Mouse (Mus musculus): Measurements from ENCODE around the gene Tmigd3.

Gene Tmigd3

GRCm38 (mm10) chr3:105876022-105876421, 5.3 kb downstream of the Tmigd3 start:
- no peak for DNase-seq (ENCODE audit: inconsistent ontology term)

- no peak for DNase-seq (ENCODE audit: inconsistent ontology term)
Measured at GRCm38 (mm10) chr3:105877252-105877803, 6.6 kb downstream of the Tmigd3 start.

- DNase-seq (ENCODE audit: inconsistent ontology term), result no peak
Measured at GRCm38 (mm10) chr3:105877919-105878318, 7.2 kb downstream of the Tmigd3 start.

- no peak for DNase-seq (ENCODE audit: inconsistent ontology term)
Measured at GRCm38 (mm10) chr3:105878751-105879150, 8.0 kb downstream of the Tmigd3 start.

DNA sequence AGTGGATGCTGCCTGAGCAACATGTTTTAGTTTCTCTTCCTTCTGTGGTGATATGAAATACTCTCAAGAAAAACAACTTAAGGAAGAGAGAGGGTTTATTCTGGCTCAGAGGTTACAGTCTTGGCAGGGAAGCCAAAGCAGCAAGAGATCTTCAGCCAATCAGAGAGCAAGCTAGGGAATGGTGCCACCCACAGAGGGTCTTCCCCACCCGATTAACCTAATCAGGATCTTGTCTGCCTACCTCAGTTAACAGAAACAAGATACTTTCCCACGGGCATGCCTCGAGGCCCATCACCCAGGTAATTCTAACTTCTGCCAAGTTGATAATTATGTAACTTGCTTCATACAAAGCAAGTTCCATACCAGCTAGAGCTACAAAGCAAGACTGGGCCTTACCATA, 9.7 kb downstream of the Tmigd3 start:
- no peak for DNase-seq (ENCODE audit: inconsistent ontology term)

DNA sequence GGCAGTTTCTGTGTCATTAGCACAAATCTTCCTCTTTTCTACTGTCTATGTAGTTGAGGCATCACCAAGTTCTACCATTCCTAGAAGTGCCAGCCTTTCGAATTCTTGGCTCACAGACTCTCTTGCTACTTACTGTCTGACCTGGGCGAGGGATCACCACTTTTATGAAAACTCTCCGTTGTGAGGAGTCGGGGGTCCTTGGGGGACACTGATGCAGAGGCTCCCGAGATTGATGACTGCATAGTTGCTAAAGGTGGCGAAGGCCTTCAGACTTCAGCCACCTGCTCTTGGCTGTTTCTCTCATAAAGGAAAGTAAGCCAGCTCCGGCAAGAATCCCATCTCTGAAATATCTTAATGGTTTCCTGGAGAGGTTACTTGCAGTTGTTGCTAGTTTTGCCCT, 11.4 kb downstream of the Tmigd3 start:
- DNase-seq (ENCODE audit: inconsistent ontology term), result no peak

GRCm38 (mm10) chr3:105883111-105883510, 12.4 kb downstream of the Tmigd3 start:
- no peak for DNase-seq (ENCODE audit: inconsistent ontology term)

GRCm38 (mm10) chr3:105888961-105889360, 18.3 kb downstream of the Tmigd3 start:
- DNase-seq (ENCODE audit: inconsistent ontology term), result no peak

GRCm38 (mm10) chr3:105890220-105890619, 19.5 kb downstream of the Tmigd3 start:
- no peak for DNase-seq (ENCODE audit: inconsistent ontology term)

- DNase-seq (ENCODE audit: inconsistent ontology term), result no peak
Measured at GRCm38 (mm10) chr3:105891141-105891540, 20.4 kb downstream of the Tmigd3 start.

GRCm38 (mm10) chr3:105891760-105892571, 21.3 kb downstream of the Tmigd3 start:
- no peak for DNase-seq (ENCODE audit: inconsistent ontology term)

- no peak for DNase-seq (ENCODE audit: inconsistent ontology term)
Measured at GRCm38 (mm10) chr3:105892572-105893495, 22.1 kb downstream of the Tmigd3 start.

DNA sequence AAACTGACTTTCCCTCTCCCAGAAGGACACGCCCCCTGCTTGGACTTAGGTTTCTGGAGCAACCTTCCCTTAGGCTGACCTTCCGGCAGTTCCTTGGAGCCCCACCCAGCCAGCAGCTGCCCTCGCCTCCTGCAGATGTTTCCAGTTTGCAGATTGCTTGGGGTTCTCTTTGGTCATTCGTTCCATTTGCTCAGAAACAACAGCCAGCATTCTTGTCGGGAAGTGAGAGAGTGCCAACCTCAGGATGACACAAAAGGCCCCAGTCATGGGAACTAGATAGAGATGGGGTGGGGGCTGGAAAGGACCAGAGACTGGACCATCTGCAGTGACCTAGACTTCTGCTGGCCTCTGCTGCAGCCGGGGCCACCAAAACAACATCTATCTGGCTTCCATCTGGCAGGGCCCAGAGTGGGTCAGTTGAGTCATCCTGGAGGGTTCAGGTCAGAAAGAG, 23.3 kb downstream of the Tmigd3 start:
- DNase-seq (ENCODE audit: inconsistent ontology term), result peak; percentile 53

DNA sequence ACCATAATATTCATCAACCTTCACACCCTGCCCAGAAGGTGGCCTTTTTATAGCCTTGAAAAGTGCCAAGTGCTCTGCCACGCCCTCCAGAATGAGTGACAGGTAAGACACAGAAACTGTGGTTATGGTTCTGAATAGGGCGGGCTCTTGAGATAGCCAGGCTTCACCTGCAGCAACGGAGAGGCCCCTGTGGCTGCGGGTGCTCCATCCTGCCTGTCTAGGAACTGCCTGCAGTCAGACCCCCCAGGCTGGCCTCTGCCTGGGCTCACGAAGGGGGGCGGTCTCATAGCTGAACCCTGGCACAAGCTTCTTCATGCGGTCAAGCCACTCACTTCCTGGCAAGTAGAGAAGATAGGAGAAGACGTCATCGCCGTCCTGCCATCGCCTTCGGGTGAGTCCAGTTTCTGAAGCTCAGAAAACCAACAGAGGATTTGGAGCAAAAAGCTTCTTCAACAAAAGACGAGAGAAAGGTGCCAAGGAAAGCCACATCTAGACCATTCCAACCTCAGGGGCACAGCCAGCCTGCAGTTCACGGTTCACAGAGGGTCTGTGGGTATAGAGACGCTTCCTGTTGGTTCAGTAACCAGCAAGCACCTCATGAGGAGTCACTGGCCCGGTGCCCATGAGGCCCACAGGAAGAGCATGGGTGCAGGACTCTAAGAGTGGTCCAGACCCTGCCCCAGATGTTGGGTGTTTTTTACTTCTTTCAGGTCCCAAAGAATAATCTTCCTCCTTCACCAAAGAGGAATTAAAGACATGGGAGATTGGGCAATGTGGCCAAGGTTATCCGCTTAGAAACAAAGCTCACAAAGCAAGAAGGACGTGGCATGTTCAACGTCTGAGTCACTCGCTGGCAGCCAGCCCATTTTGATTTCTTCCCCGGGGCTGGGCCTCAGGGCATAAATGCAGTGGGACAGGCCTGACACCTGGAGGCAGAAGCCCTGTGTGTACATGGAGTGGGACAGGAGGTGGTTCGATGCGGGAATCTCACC, 24.2 kb downstream of the Tmigd3 start:
- peak; percentile 95 for DNase-seq (ENCODE audit: inconsistent ontology term)

GRCm38 (mm10) chr3:105896811-105897210, 26.1 kb downstream of the Tmigd3 start:
- no peak for DNase-seq (ENCODE audit: inconsistent ontology term)

GRCm38 (mm10) chr3:105898325-105898724, 27.6 kb downstream of the Tmigd3 start:
- peak; percentile 51 for DNase-seq (ENCODE audit: inconsistent ontology term)

- DNase-seq (ENCODE audit: inconsistent ontology term), result no peak
Measured at GRCm38 (mm10) chr3:105898861-105899260, 28.2 kb downstream of the Tmigd3 start.

GRCm38 (mm10) chr3:105899394-105900147, 28.9 kb downstream of the Tmigd3 start:
- peak; percentile 76 for DNase-seq (ENCODE audit: inconsistent ontology term)

GRCm38 (mm10) chr3:105900266-105900665, 29.6 kb downstream of the Tmigd3 start:
- no peak for DNase-seq (ENCODE audit: inconsistent ontology term)

DNA sequence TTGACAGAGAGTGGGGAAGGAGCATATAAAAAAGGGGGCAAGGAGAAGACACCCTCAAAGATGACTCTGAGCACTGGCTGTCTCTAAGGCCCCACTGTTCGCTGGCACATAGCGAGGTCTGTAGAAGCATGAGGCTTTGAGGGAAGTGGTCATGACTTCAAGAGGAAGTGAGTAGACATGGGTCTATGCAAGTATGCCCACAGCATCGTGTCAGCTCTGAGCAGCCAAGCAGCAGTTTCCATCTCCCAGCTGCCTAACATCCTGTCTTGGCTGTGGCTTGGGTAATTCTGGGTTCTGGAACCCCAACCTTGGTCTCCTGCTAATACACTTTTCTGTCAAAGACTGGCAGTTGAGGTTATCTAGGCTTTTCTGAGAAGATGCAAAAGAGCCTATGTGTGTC, 30.0 kb downstream of the Tmigd3 start:
- no peak for DNase-seq (ENCODE audit: inconsistent ontology term)

Data from Muller cell, postnatal 12 days (primary cell).